Mouse (Mus musculus) CD4-positive, CD25-positive, alpha-beta regulatory T cell, adult 2 months (primary cell): ENCODE measurements around the gene Col26a1.
"Not testable (repeated sequence)": the region's sequence is repeated elsewhere in the genome, so short reads cannot be mapped to it uniquely, and the experiment has no call there.

Source experiments
- DNase-seq: peaks from one replicate; pipeline ENCODE4 v3.0.0-alpha.2; 2012; ENCODE audit warnings: low read depth, low spot score

The Col26a1 gene

GRCm38 (mm10) chr5:136753176-136753575 lies 129.8 kb downstream of the Col26a1 start:
- not testable (repeated sequence) for DNase-seq

DNA sequence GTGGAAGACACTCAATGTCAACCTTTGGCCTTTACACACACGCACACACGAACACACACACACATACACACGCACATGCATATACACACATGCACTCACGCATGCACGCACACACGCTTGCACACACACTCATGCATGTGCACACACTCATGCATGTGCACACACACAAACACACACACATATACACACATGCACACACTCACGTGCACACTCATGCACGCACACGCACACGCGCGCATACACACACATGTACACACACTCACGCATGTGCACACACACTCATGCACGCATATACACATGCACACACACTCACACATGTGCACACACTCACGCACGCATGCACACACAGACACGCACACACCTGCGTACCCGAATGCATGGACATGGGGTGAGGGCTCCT lies 130.9 kb downstream of the Col26a1 start:
- no peak for DNase-seq

DNA sequence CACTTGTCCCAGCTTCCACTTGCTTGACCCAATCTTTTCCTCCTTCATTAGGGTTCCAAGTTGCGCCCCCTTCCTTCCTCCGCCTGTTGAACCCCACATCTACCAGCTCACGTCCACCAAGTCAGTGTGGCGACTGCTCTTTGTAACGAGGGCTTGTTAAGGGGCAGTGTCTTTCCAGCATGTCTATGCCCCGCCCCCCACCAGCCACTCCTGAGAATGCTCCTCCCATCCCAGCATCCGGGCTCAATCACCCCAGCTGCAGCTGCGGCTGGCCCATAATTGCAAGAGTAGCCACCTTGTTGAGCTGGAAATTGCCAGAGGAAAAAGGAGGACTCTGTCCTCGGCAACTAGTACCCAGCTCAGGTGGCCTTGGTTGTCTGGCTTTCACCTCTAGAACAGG lies 136.4 kb downstream of the Col26a1 start:
- no peak for DNase-seq

DNA sequence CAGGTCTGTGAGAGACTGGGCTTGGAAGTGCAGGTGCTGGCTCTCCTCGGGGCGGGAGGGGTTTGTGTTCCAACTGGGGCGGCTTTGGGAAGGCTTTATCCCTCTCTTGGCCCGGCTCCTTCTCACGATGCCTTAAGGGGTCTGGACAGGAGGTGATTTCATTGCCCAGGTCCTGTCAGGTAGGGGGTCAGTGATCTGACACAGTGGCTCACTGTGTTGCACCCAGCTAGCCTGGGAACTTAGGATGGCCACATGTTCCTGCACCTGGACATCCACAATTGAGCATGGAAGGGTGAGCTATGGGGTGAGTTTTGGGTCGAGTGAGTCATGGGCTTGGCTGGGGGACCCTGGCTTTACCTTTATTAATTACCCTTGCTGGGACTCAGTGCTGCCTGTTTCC lies 144.1 kb downstream of the Col26a1 start:
- DNase-seq: no peak

GRCm38 (mm10) chr5:136726271-136726670 lies 156.7 kb downstream of the Col26a1 start:
- DNase-seq: not testable (repeated sequence)

- DNase-seq: no peak
Measured at GRCm38 (mm10) chr5:136721596-136721995, 161.4 kb downstream of the Col26a1 start.

DNA sequence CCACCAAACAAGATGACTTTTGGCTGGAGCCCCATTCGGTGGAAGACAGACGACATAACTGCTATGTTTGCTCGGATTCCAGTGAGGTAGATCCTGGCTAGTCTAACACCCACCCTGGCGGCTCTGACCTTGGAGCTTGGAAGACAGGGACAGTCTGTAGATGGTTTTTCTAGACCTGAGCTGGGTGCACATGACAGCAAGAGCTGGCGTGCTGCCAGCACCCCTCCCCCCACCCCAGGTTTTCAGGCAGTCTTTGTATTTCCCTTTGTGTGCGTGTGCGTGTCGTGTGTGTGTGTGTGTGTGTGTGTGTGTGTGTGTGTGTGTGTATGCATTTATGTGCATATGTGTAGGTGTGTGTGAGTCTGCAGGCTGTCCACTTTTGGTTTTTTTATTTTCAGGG lies 164.4 kb downstream of the Col26a1 start:
- DNase-seq: no peak

DNA sequence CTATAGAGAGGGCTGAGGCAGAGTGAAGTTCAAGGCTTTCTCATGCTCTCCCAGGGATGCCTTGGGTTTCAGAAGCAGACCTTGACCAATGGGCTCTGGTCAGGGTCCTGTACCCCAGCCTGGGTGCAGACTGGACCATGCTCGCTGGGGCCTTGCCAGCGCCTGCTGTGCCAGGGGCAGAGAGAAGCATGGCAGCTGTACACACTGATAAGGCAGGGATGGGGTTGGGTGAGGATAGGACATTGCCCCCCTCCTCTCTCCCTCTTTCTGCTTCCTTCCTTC lies 165.5 kb downstream of the Col26a1 start:
- DNase-seq: no peak

- no peak for DNase-seq
Measured at GRCm38 (mm10) chr5:136716696-136717572, 166.1 kb downstream of the Col26a1 start.

GRCm38 (mm10) chr5:136714879-136715278 lies 168.1 kb downstream of the Col26a1 start:
- peak; percentile 64 for DNase-seq

DNA sequence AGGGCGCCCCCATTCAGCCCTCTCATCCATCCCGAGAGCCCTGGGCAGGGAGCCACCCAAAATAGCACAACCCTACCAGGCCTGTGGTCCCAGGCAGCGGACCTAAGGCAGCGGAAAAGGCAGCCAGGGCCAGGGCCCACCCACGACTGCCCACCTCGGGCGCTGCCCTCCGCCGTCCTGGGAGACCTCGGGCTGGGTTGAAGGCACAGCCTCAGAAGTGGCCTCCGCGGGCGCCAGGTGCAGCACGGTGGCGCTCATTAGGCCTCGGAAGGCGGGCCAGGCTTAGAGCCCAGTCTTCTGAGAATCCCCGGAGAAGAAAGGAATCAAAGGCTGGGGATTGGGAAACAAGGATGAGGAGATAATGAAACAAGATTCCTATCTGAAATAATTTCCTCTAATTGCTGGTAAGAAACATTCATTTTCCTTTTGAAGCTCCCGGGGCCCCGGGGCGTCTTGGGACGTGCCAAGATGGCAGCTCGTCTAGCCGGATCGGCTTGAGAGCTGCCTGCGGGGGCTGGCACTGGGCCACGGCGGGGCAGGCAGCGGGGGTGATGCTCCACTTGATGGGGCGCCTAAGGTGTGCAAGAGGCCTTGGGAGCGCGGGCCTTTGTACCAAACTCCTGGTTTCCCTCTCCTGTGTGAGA lies 168.7 kb downstream of the Col26a1 start:
- DNase-seq: no peak

- no peak for DNase-seq
Measured at GRCm38 (mm10) chr5:136710742-136711141, 172.3 kb downstream of the Col26a1 start.

DNA sequence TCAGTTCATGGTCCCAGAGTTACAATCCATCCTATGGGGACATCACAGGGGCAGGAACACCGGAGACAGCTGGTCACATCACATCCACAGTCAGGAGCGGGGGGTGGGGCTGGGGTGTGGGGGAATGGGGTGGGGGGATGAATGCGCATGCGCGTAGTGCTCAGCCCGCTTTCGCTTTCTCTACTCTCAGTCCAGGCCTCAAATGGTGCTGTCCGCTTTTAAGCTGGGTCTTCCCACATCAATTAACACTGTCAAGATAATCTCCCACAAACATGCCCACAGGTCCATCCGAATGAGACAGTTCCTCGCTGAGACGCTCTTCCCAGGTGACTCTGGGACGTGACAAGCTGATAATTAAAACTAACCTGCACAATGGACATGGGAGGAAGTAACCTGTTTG lies 174.9 kb downstream of the Col26a1 start:
- DNase-seq: peak; percentile 65

DNA sequence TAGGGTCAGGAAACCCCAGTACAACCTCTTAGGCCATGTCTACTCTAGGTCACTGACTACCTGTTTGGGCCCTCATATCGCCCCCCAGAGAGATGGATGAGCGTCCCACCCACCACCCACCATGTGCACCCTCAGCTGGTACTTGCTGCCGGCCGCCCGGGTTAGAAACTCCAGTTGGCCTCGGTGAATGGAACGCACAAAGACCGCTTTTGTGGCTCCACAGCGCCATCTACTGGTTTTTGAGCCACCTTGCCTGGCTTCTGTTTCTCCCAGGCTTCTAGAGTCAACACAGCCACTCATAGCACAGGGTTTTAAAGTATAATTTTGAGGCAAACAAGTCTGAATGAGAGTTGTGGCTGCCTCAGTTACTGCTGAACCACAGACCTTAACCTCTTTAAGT lies 176.2 kb downstream of the Col26a1 start:
- peak; percentile 88 for DNase-seq

DNA sequence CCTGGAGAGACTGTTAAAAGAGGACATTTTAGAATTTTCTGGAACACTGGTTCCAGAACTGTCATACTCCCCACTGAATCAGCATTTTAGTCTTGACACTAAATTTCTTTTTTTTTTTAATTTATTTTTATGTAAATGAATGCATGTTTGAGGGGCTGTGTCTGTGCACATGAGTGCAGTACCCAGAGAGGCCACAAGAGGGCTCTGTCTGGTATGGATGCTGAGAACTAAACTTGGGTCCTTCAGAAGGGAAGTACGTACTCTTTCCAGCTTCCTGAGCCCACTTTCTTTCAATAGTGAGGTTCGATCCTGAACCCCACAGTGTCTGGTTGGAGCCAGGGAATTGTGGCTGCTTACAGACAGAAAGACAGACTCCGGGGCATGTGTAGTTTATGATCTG lies 177.5 kb downstream of the Col26a1 start:
- DNase-seq: peak; percentile 59

- DNase-seq: no peak
Measured at GRCm38 (mm10) chr5:136704151-136704550, 178.9 kb downstream of the Col26a1 start.

DNA sequence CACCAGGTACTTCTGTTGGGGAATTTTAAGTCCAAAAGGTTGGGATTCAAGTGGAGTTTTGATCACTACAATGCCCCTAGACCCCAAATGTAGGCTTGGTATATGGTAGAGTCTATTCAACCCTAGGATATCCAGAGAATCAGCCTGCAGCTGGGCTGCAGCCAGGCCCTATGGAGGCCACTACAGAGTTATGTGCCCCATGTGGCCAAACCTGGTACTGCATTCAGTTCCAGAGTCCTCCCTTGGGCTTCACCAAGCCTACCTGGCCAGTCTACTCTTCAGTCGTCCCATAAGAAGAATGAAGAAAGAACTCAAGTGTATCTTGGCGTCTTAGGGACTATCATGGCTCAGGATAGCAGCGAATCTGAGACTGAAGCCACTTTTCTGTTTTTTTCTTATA lies 179.3 kb downstream of the Col26a1 start:
- peak; percentile 83 for DNase-seq

GRCm38 (mm10) chr5:136702159-136702725 lies 180.8 kb downstream of the Col26a1 start:
- DNase-seq: no peak

GRCm38 (mm10) chr5:136697618-136698017 lies 185.4 kb downstream of the Col26a1 start:
- DNase-seq: no peak

- DNase-seq: no peak
Measured at GRCm38 (mm10) chr5:136696516-136696915, 186.5 kb downstream of the Col26a1 start.

DNA sequence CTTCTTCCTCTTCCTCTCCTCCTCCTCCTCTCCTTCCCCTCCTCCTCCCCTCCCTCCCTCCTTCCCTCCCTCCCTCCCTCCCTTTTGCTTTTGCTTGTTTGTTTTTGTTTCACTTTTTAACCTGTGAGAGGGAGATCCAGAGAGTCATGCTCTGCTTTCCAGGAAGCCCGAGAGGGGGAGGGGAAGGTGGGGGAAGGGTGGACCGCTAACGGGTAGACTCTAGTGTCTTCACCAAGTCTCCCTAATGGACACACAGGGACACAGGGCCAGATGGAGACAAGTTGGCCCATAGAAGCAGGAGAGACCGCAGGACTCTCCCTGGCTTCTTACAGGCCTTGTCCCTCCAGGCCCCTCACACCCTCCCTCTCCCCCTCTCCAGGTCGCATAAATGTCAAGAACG lies 188.0 kb downstream of the Col26a1 start:
- DNase-seq: no peak

DNA sequence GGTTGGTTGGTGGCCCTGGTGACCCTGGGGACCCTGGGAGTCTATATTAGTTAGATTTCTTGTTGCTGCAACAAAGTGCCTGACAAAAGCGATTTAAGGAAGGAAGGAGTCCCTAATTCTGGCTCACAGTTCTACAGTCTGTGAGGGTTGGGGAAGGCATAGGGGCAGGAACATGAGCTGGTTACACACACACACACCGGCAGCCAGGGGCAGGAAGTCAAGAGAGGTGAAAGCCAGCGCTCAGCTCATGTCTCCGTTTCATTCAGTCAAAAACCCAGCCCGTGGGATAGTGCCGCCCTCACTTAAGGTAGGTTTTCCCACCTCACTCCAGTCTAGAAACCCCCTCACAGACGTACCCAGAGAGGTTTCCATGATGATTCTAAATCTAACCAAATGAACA lies 189.6 kb downstream of the Col26a1 start:
- DNase-seq: peak; percentile 49

- DNase-seq: peak; percentile 29
Measured at GRCm38 (mm10) chr5:136692784-136693183, 190.2 kb downstream of the Col26a1 start, which contains the start of gene Myl10. Gene Myl10 (plus strand): TSS chr5:136693146.
